Mouse (Mus musculus): ENCODE measurements at regions not wholly inside any gene's neighbourhood (a gene's known extent, or its start where the extent isn't known, plus 50 kb on each side); places are given as distances from the start of the nearest gene placed in this dataset.

GRCm38 (mm10) chr10:96330639-96331487 lies 194.5 kb downstream of the Gm5426 start:
- no peak for DNase-seq

GRCm38 (mm10) chr10:96332731-96333201 lies 196.4 kb downstream of the Gm5426 start:
- peak; percentile 81 for DNase-seq

GRCm38 (mm10) chr10:96333224-96333623 lies 196.8 kb downstream of the Gm5426 start:
- DNase-seq, result peak; percentile 75

GRCm38 (mm10) chr10:96336271-96336670 lies 199.9 kb downstream of the Gm5426 start:
- no peak for DNase-seq

- DNase-seq, result no peak
Measured at GRCm38 (mm10) chr10:96337088-96337666, 200.8 kb downstream of the Gm5426 start.

- no peak for DNase-seq
Measured at GRCm38 (mm10) chr10:96337797-96338608, 201.6 kb downstream of the Gm5426 start.

GRCm38 (mm10) chr10:96338609-96338978 lies 202.2 kb downstream of the Gm5426 start:
- no peak for DNase-seq

GRCm38 (mm10) chr10:96342476-96342875 lies 206.1 kb downstream of the Gm5426 start:
- no peak for DNase-seq

GRCm38 (mm10) chr10:96343666-96344065 lies 207.3 kb downstream of the Gm5426 start:
- DNase-seq, result no peak

- no peak for DNase-seq
Measured at GRCm38 (mm10) chr10:96350692-96351091, 214.3 kb downstream of the Gm5426 start.

- DNase-seq, result no peak
Measured at GRCm38 (mm10) chr10:96351320-96351719, 214.9 kb downstream of the Gm5426 start.

- no peak for DNase-seq
Measured at GRCm38 (mm10) chr10:96356980-96357624, 220.7 kb downstream of the Gm5426 start.

- no peak for DNase-seq
Measured at GRCm38 (mm10) chr10:96357632-96358031, 221.2 kb downstream of the Gm5426 start.

- no peak for DNase-seq
Measured at GRCm38 (mm10) chr10:96358984-96359383, 222.6 kb downstream of the Gm5426 start.

- no peak for DNase-seq
Measured at GRCm38 (mm10) chr10:96362211-96362610, 225.8 kb downstream of the Gm5426 start.

- DNase-seq, result no peak
Measured at GRCm38 (mm10) chr10:96363867-96364266, 227.5 kb downstream of the Gm5426 start.

- DNase-seq, result no peak
Measured at GRCm38 (mm10) chr10:96365101-96365500, 228.7 kb downstream of the Gm5426 start.

GRCm38 (mm10) chr10:96366871-96367270 lies 230.5 kb downstream of the Gm5426 start:
- no peak for DNase-seq

GRCm38 (mm10) chr10:96370547-96371320 lies 234.3 kb downstream of the Gm5426 start:
- peak; percentile 69 for DNase-seq

GRCm38 (mm10) chr10:96371321-96371653 lies 234.9 kb downstream of the Gm5426 start:
- no peak for DNase-seq

- DNase-seq, result no peak
Measured at GRCm38 (mm10) chr10:96372616-96373346, 236.4 kb downstream of the Gm5426 start.
